Mouse (Mus musculus) stomach, postnatal 0 days (tissue): ENCODE measurements around the gene Dcbld1. TPM values are rescaled to one million over a fixed set of nuclear protein-coding genes. Genes with fewer than 3 reads are reported as not detected.
A peak's percentile ranks its signal among the peaks of the same experiment; 100 is the strongest.

Source experiments
- ATAC-seq: fragments of 200-750 bp; cut with Nextera tagmentation; 2 replicates; pipeline ENCODE4 v1.8.0; 2017; ENCODE audit not compliant: low FRiP score, low TSS enrichment
- DNase-seq: peaks from one replicate; pipeline ENCODE4 v3.0.0-alpha.2; 2016; ENCODE audit warnings: low spot score
- H3K27ac ChIP-seq: fragments of 300-500 bp; sonication (generic); replicated peaks from 2 replicates; pipeline ENCODE4 v1.5.1; 2014; ENCODE audit warnings: mild to moderate bottlenecking, control low read depth
- H3K27me3 ChIP-seq: fragments of 300-500 bp; sonication (generic); 2 replicates; pipeline ENCODE4 v1.6.1; 2014; ENCODE audit warnings: low read length; ENCODE audit not compliant: control insufficient read depth, insufficient read depth
- H3K36me3 ChIP-seq: fragments of 300-500 bp; sonication (generic); 2 replicates; pipeline ENCODE4 v1.6.1; 2014; ENCODE audit warnings: low read length, mixed read lengths; ENCODE audit not compliant: control insufficient read depth, insufficient read depth
- H3K4me1 ChIP-seq: fragments of 300-500 bp; sonication (generic); replicated peaks from 2 replicates; pipeline ENCODE4 v1.6.1; 2014; ENCODE audit warnings: antibody characterized with exemption; ENCODE audit not compliant: control insufficient read depth, insufficient read depth
- H3K4me2 ChIP-seq: fragments of 300-500 bp; sonication (generic); replicated peaks from 2 replicates; pipeline ENCODE4 v1.6.1; 2014; ENCODE audit warnings: low read depth, mild to moderate bottlenecking, control low read depth, moderate library complexity
- H3K4me3 ChIP-seq: fragments of 300-500 bp; sonication (generic); 2 replicates; pipeline ENCODE4 v1.5.1; 2014; ENCODE audit warnings: low read depth, low read length, control low read depth
- H3K9ac ChIP-seq: fragments of 300-500 bp; sonication (generic); 2 replicates; pipeline ENCODE4 v1.6.1; 2014; ENCODE audit warnings: mild to moderate bottlenecking, low read length, control low read depth, mixed read lengths
- H3K9me3 ChIP-seq: fragments of 300-500 bp; sonication (generic); 2 replicates; pipeline ENCODE4 v1.6.1; 2016; ENCODE audit warnings: low read length; ENCODE audit not compliant: control insufficient read depth
- CTCF ChIP-seq: IDR thresholded peaks from 2 replicates; pipeline ENCODE4 v1.5.1; 2016; ENCODE audit warnings: antibody characterized with exemption, low read depth, mild to moderate bottlenecking, moderate library complexity
- EP300 ChIP-seq: optimal IDR thresholded peaks from 2 replicates; pipeline ENCODE3; 2016; ENCODE audit warnings: antibody characterized with exemption
- WGBS: fragments of 180-500 bp; shearing (Covaris S2); extraction: QIAGEN DNeasy Blood & Tissue Kit; methylation state at CpG from one replicate; pipeline ENCODE4 v1.1.7; 2014; 5-methylcytosine and 5-hydroxymethylcytosine counted together
- polyA plus RNA-seq: library from polyadenylated mRNA; unstranded; fragments of >200 nt; fragmentation: Nextera tagmentation; extraction: Ambion mirVana; gene quantifications from 2 replicates; pipeline ENCODE4 v1.2.1, GENCODE M21; 2015

Dcbld1 gene
- polyA plus RNA-seq, 1 experiment from 2014 or later, result 16.6 TPM

- TF ChIP-seq CTCF, result no peak
- no peak for TF ChIP-seq EP300
- no peak overlapping the region for H3K9ac ChIP-seq
- WGBS, result 90% methylated on average over 4 of the region's 4 CpGs
- ATAC-seq (no peak), DNase-seq (no peak)
- H3K4me3 ChIP-seq, result no peak overlapping the region
- H3K36me3 ChIP-seq, result no peaks in the 10 kb centered on the region; the same call in 1 of the 2 replicates
- H3K9me3 ChIP-seq, result no peaks in the 10 kb centered on the region
- no peak overlapping the region for H3K27ac ChIP-seq
- H3K4me2 ChIP-seq, result no peak overlapping the region
- H3K4me1 ChIP-seq, result no peaks in the 10 kb centered on the region
- no peaks in the 10 kb centered on the region for H3K27me3 ChIP-seq
Observed at GRCm38 (mm10) chr10:52301766-52302165, 68.3 kb downstream of the Dcbld1 start.

DNA sequence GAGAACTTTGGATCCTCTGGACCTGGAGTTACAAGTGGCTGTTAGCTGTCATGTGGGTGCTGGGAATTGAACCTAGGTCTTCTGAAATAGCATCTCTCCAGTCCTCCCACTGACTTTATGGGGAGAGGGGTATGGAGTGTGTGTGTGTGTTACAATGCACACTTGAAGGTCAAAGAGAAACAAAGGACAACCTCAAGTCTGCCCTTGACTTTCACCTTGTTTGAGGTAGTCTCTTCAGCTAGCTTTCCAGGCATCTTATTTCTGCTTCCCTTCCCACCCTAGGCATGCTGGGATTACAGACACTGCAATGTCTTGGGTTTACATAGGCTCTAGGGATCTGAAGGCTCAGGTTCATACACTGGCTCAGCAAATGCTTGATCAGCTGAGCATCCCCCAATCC is 68.9 kb downstream of the Dcbld1 start:
- TF ChIP-seq EP300 (no peak), CTCF (no peak)
- DNase-seq (no peak), ATAC-seq (no peak)
- Histone ChIP-seq H3K27ac (no peak overlapping the region), H3K36me3 (no peaks in the 10 kb centered on the region; the same call in 1 of the 2 replicates), H3K9ac (no peak overlapping the region), H3K27me3 (no peaks in the 10 kb centered on the region), H3K4me2 (no peak overlapping the region), H3K4me3 (no peak overlapping the region), H3K9me3 (no peaks in the 10 kb centered on the region), H3K4me1 (no peaks in the 10 kb centered on the region)

DNA sequence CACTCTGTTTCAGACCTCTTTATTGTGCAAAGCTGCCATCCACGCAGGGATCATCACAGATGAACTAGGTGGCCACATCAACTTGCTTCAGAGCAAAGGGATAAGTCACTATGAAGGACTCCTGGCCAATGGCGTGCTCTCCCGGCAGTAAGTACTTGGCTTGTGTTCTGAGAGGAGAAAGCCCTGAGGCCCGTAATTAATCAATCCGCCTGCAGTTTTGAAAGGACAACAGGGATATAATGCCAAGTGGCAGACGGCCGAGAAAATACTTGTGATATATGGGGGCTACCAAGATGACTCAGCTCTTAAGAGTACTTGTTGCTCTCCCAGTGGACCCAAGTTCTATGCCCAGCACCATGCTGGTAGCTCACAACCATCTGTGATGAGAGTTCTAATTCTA is 71.2 kb downstream of the Dcbld1 start:
- Histone ChIP-seq H3K4me3 (no peak overlapping the region), H3K4me1 (no peaks in the 10 kb centered on the region), H3K9me3 (no peaks in the 10 kb centered on the region), H3K4me2 (no peak overlapping the region), H3K9ac (no peak overlapping the region), H3K27ac (no peak overlapping the region), H3K36me3 (no peaks in the 10 kb centered on the region; the same call in 1 of the 2 replicates), H3K27me3 (no peaks in the 10 kb centered on the region)
- DNase-seq (no peak), ATAC-seq (no peak)
- no peak for TF ChIP-seq CTCF
- no peak for TF ChIP-seq EP300
- WGBS, result 60% methylated on average over 7 of the region's 7 CpGs

DNA sequence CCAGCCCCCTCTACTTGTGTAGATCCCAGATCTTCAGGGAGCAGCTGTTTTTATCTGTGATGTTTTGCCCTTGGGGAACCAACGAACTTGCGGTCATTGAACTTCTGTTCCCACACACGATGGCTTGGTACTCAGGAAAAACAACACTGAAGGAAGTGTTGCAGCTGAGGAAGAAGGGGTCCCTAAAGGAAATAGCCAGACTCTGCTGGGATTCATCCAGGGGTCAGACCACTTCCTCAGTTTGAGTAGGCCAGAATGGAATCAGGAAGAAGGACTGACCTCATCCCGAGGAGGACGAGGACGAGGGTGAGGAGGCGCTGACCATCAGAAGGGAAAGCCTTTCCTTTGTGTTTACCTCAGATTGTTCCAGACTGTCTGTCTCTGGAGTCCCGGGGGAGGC is 75.8 kb downstream of the Dcbld1 start:
- Histone ChIP-seq H3K9ac (no peak overlapping the region), H3K36me3 (no peaks in the 10 kb centered on the region; the same call in 1 of the 2 replicates), H3K27me3 (no peaks in the 10 kb centered on the region), H3K9me3 (no peaks in the 10 kb centered on the region), H3K4me3 (no peak overlapping the region), H3K27ac (no peak overlapping the region), H3K4me1 (no peaks in the 10 kb centered on the region), H3K4me2 (no peak overlapping the region)
- WGBS, result 70% methylated on average over 8 of the region's 8 CpGs
- DNase-seq (no peak), ATAC-seq (peak; percentile 42; the same call in 1 of the 2 replicates)
- TF ChIP-seq CTCF, result no peak
- no peak for TF ChIP-seq EP300

GRCm38 (mm10) chr10:52319506-52320286 is 86.3 kb downstream of the Dcbld1 start:
- Histone ChIP-seq H3K9ac (no peak overlapping the region), H3K4me2 (no peak overlapping the region), H3K36me3 (peaks cover 3% of the 10 kb centered on the region; the same call in 1 of the 2 replicates), H3K4me3 (no peak overlapping the region), H3K27me3 (no peaks in the 10 kb centered on the region), H3K27ac (no peak overlapping the region; the same call in 1 of the 2 replicates), H3K4me1 (no peaks in the 10 kb centered on the region), H3K9me3 (no peaks in the 10 kb centered on the region)
- ATAC-seq (no peak; the same call in 1 of the 2 replicates), DNase-seq (no peak)
- WGBS, result 79% methylated on average over 28 of the region's 28 CpGs
- no peak for TF ChIP-seq CTCF
- TF ChIP-seq EP300, result no peak

DNA sequence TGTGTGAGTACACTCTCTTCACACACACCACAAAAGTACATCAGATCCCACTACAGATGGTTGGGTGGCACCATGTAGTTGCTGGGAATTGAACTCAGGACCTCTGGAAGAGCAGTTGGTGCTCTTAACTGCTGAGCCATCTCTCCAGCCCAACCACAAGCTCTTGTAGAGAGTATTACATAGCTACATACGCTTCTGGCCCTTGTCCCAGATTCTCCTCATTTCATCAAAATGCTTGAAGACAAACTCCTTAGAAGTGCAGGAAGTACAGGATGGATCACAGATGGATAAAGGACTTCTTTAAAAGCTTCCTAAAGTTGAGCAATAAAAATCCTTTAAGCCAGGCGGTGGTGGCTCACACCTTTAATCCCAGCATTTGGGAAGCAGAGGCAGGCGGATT is 88.5 kb downstream of the Dcbld1 start:
- WGBS, result 86% methylated on average over 3 of the region's 3 CpGs
- Histone ChIP-seq H3K9ac (no peak overlapping the region), H3K27ac (no peak overlapping the region), H3K36me3 (peaks cover 3% of the 10 kb centered on the region; the same call in 1 of the 2 replicates), H3K27me3 (no peaks in the 10 kb centered on the region), H3K4me2 (no peak overlapping the region), H3K4me1 (no peaks in the 10 kb centered on the region), H3K4me3 (no peak overlapping the region), H3K9me3 (no peaks in the 10 kb centered on the region)
- ATAC-seq (no peak), DNase-seq (no peak)
- no peak for TF ChIP-seq CTCF
- no peak for TF ChIP-seq EP300
